Mouse (Mus musculus): ENCODE data around the gene Adam1a. TPM values are rescaled to one million over a fixed set of nuclear protein-coding genes. Genes with fewer than 3 reads are reported as not detected.

The Adam1a gene
- polyA plus RNA-seq, 1 experiment from 2014 or later: 2.4 TPM

- Histone ChIP-seq H3K9ac (ENCODE audit: low read depth, low read length) (no peak overlapping the region), H3K4me3 (ENCODE audit: low read length) (no peak overlapping the region), H3K4me2 (replicated peaks; ENCODE audit: low read depth, low read length) (no peak overlapping the region), H3K4me1 (ENCODE audit: control insufficient read depth, insufficient read depth, low read length) (no peaks in the 10 kb centered on the region), H3K9me3 (ENCODE audit: control insufficient read depth, low read length) (no peaks in the 10 kb centered on the region), H3K27me3 (ENCODE audit: control insufficient read depth, insufficient read depth, low read length) (no peaks in the 10 kb centered on the region), H3K36me3 (ENCODE audit: control insufficient read depth, insufficient read depth, low read length) (no peaks in the 10 kb centered on the region), H3K27ac (ENCODE audit: low read depth, low read length) (no peak overlapping the region)
- WGBS: 37% methylated on average over 3 of the region's 3 CpGs
- peak; percentile 43; the same call in 1 of the 2 replicates for ATAC-seq (ENCODE audit: low FRiP score, low TSS enrichment)
These were observed 67.6 kb downstream of the Adam1a start for GRCm38 (mm10) chr5:121477680-121478079.

DNA sequence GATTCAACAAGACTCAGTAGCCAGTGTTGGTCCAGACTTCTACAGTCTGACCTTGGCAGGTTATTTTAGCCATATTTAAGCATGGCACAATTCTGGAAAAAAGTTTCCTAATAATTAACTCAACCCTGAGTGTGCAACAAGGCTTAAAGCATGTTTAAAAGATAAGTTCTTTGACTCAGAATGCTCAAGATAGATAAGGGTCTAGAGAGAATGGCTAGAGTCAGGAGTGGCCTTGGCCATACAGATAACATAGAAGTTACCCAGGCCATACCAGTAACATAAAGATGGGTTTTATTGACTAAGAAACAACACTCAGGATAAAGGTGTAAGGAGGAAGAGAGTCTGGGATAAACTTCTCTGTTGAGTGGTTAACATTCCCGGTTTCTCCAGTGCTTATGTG lies 69.2 kb downstream of the Adam1a start:
- Histone ChIP-seq H3K36me3 (ENCODE audit: control insufficient read depth, insufficient read depth, low read length) (no peaks in the 10 kb centered on the region), H3K9me3 (ENCODE audit: control insufficient read depth, low read length) (no peaks in the 10 kb centered on the region), H3K4me3 (ENCODE audit: low read length) (no peak overlapping the region), H3K4me1 (ENCODE audit: control insufficient read depth, insufficient read depth, low read length) (no peaks in the 10 kb centered on the region), H3K4me2 (replicated peaks; ENCODE audit: low read depth, low read length) (no peak overlapping the region), H3K27ac (ENCODE audit: low read depth, low read length) (no peak overlapping the region), H3K27me3 (ENCODE audit: control insufficient read depth, insufficient read depth, low read length) (no peaks in the 10 kb centered on the region), H3K9ac (ENCODE audit: low read depth, low read length) (no peak overlapping the region)
- WGBS: 94% methylated on average over 1 of the region's 1 CpGs
- ATAC-seq (ENCODE audit: low FRiP score, low TSS enrichment): no peak

GRCm38 (mm10) chr5:121474610-121475009 lies 70.7 kb downstream of the Adam1a start:
- 73% methylated on average over 7 of the region's 7 CpGs for WGBS
- H3K36me3 ChIP-seq (ENCODE audit: control insufficient read depth, insufficient read depth, low read length): no peaks in the 10 kb centered on the region
- no peak for ATAC-seq (ENCODE audit: low FRiP score, low TSS enrichment)
- no peaks in the 10 kb centered on the region for H3K9me3 ChIP-seq (ENCODE audit: control insufficient read depth, low read length)
- no peaks in the 10 kb centered on the region for H3K27me3 ChIP-seq (ENCODE audit: control insufficient read depth, insufficient read depth, low read length)
- H3K4me2 ChIP-seq (replicated peaks; ENCODE audit: low read depth, low read length): no peak overlapping the region
- H3K9ac ChIP-seq (ENCODE audit: low read depth, low read length): no peak overlapping the region
- no peak overlapping the region for H3K27ac ChIP-seq (ENCODE audit: low read depth, low read length)
- H3K4me1 ChIP-seq (ENCODE audit: control insufficient read depth, insufficient read depth, low read length): no peaks in the 10 kb centered on the region
- H3K4me3 ChIP-seq (ENCODE audit: low read length): no peak overlapping the region

GRCm38 (mm10) chr5:121472411-121472810 lies 72.9 kb downstream of the Adam1a start:
- no peak overlapping the region for H3K27ac ChIP-seq (ENCODE audit: low read depth, low read length)
- H3K9ac ChIP-seq (ENCODE audit: low read depth, low read length): no peak overlapping the region
- no peaks in the 10 kb centered on the region for H3K27me3 ChIP-seq (ENCODE audit: control insufficient read depth, insufficient read depth, low read length)
- no peak overlapping the region for H3K4me3 ChIP-seq (ENCODE audit: low read length)
- WGBS: 85% methylated on average over 2 of the region's 2 CpGs
- H3K4me1 ChIP-seq (ENCODE audit: control insufficient read depth, insufficient read depth, low read length): no peaks in the 10 kb centered on the region
- H3K36me3 ChIP-seq (ENCODE audit: control insufficient read depth, insufficient read depth, low read length): no peaks in the 10 kb centered on the region
- H3K9me3 ChIP-seq (ENCODE audit: control insufficient read depth, low read length): no peaks in the 10 kb centered on the region
- no peak overlapping the region for H3K4me2 ChIP-seq (replicated peaks; ENCODE audit: low read depth, low read length)
- ATAC-seq (ENCODE audit: low FRiP score, low TSS enrichment): no peak

DNA sequence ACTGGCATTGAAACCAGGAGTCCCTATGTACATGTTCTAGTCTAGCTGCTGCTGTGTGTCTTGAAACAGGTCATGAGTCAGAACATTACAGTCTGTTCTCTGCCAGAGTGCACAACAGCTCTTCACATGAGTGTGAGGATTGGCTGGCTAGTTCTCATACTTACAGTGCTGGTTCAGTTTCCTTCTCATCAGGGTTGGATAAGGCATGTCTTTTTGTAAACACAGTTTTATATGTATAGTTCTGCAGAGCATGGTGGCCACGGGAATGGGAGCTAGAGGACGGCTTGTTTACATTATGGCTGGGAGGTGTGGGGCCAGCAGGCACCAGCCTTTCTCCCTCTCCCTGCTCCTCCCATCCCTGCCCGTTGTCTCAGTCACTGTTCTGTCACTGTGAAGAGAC lies 75.7 kb downstream of the Adam1a start:
- Histone ChIP-seq H3K27ac (ENCODE audit: low read depth, low read length) (no peak overlapping the region), H3K27me3 (ENCODE audit: control insufficient read depth, insufficient read depth, low read length) (no peaks in the 10 kb centered on the region), H3K4me2 (replicated peaks; ENCODE audit: low read depth, low read length) (no peak overlapping the region), H3K9me3 (ENCODE audit: control insufficient read depth, low read length) (no peaks in the 10 kb centered on the region), H3K4me1 (ENCODE audit: control insufficient read depth, insufficient read depth, low read length) (no peaks in the 10 kb centered on the region), H3K36me3 (ENCODE audit: control insufficient read depth, insufficient read depth, low read length) (no peaks in the 10 kb centered on the region), H3K9ac (ENCODE audit: low read depth, low read length) (no peak overlapping the region), H3K4me3 (ENCODE audit: low read length) (no peak overlapping the region)
- ATAC-seq (ENCODE audit: low FRiP score, low TSS enrichment): no peak
- 21% methylated on average over 3 of the region's 3 CpGs for WGBS

Other genes starting within 250 kb of the Adam1a start
- 31.6 and 50.1 TPM in 2 replicates for gene Trafd1, start 159.8 kb downstream of the Adam1a start, polyA plus RNA-seq (2014; fragmentation: Nextera tagmentation; extraction: Ambion mirVana)
- gene Naa25, start 147.5 kb downstream of the Adam1a start, polyA plus RNA-seq (2014; fragmentation: Nextera tagmentation; extraction: Ambion mirVana): 32.8 and 49.7 TPM in 2 replicates
- 3.7 and 5.0 TPM in 2 replicates for gene Tmem116, start 93.6 kb downstream of the Adam1a start, polyA plus RNA-seq (2014; fragmentation: Nextera tagmentation; extraction: Ambion mirVana)
- 136 and 142 TPM in 2 replicates for gene Erp29, start 93.0 kb downstream of the Adam1a start, polyA plus RNA-seq (2014; fragmentation: Nextera tagmentation; extraction: Ambion mirVana)
- 0.08 and 0.09 TPM in 2 replicates for gene Adam1b, start 42.0 kb downstream of the Adam1a start, polyA plus RNA-seq (2014; fragmentation: Nextera tagmentation; extraction: Ambion mirVana)
- not detected in 2 replicates for gene Gm42878, start within 50 bp of the Adam1a start, polyA plus RNA-seq (2014; fragmentation: Nextera tagmentation; extraction: Ambion mirVana)
- 42.2 and 59.7 TPM in 2 replicates for gene Mapkapk5, start 423 bp upstream of the Adam1a start, polyA plus RNA-seq (2014; fragmentation: Nextera tagmentation; extraction: Ambion mirVana)
- gene Aldh2, start 48.3 kb upstream of the Adam1a start, polyA plus RNA-seq (2014; fragmentation: Nextera tagmentation; extraction: Ambion mirVana): 78.8 and 101 TPM in 2 replicates
- gene Acad12, start 73.5 kb upstream of the Adam1a start, polyA plus RNA-seq (2014; fragmentation: Nextera tagmentation; extraction: Ambion mirVana): 2.2 and 2.4 TPM in 2 replicates
- 1.7 and 3.2 TPM in 2 replicates for gene Acad10, start 115.0 kb upstream of the Adam1a start, polyA plus RNA-seq (2014; fragmentation: Nextera tagmentation; extraction: Ambion mirVana)
- 20.5 and 35.2 TPM in 2 replicates for gene Brap, start 115.1 kb upstream of the Adam1a start, polyA plus RNA-seq (2014; fragmentation: Nextera tagmentation; extraction: Ambion mirVana)
- 76.6 and 88.5 TPM in 2 replicates for gene Atxn2, start 165.9 kb upstream of the Adam1a start, polyA plus RNA-seq (2014; fragmentation: Nextera tagmentation; extraction: Ambion mirVana)

Data from kidney, embryonic 14.5 days (tissue).